Mouse (Mus musculus) B cell, adult 2 months (primary cell): ENCODE data around the gene Fgfr2.
"Not testable (repeated sequence)": the region's sequence is repeated elsewhere in the genome, so short reads cannot be mapped to it uniquely, and the experiment has no call there.

Experiments used
- DNase-seq, 2 experiments: peaks; one replicate each; pipeline ENCODE4 v3.0.0; 2022

The Fgfr2 gene

DNA sequence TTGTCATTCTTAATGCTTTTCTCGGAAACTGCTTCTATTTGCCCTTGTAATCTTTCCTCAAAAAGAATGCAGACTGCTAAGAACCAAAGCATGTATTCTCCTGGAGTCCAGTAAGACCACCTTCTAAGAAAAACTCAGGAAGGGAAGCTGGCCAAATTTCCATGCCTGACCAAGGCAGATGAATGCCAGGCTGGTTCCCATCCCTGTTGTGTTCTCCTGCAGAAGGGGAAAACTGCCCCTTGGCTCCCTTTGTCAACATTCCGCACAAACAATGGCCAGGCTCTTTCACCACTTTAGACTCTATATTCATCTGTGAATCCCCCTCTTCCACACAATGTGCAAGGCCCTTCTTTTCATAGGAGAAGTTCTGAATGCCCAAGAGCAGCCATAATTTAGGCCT lies 5.3 kb downstream of the Fgfr2 start:
- DNase-seq, result no peak

DNA sequence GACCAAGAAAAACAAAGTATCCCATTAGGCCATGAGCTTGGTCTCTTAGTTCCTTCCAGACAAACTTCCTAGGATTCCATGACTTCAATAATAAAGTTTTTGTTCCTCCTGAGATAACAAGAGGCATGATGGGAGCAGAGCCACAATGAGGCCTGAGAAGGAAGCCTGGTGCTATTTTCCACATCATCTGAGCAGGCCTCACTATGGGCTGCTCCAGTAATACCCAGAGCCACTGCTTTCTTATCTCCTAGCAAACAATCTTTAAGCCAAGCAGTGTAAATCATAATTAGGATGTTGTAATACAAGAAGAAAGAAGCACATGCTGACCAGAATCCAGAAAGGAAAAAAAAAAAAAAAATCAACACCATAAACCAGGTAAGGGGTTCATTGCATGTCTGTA lies 6.6 kb downstream of the Fgfr2 start:
- no peak for DNase-seq

DNA sequence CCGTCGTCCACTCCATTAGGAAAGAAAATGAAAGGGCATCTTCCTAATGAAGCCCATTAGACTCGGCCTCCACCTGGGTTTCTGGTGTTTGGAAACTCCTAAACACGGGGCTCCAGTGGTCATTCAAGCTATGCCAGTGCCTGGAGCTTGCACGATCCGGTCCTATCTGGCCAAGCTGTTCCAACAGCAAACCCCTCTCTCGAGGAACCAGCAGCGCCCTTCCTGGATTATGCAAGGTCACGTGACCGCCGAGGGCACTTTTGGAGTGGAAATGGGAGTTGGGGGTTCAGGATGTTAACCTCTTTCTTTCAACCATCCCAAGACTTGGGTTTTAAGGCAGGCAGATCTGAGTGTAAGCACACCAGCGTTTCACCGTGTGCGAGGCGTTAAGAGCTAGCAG lies 7.3 kb downstream of the Fgfr2 start:
- no peak for DNase-seq

DNA sequence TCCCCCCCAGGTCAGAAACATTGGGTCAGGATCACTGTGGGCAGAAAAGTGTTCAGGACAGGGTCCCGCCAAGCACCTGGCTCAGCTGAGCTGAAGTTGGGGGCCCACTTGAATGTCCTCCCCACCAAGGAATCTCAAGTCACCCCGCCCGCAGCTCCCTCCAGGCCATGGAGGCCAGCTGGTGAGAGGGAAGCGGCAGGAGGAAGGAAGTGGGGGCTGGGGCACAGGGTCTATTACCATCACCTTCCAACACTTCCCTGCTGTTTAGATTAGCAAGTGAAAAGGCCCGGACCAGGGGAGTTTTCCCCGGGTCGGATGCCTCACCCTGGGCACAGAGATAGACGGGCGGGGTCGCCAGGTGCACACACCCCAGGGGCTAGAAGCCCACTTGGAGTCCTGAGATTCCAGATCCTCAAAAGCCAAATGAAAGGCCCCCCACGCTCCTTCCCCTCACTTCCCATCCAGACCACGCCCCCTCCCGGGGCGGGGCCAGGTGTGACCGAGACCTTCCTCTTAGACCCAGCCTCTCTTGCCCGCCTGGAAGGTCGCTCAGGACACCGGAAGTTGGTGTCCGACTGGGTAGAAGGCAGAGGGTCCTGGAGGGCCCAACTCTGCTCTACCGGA lies 8.2 kb downstream of the Fgfr2 start:
- no peak for DNase-seq

DNA sequence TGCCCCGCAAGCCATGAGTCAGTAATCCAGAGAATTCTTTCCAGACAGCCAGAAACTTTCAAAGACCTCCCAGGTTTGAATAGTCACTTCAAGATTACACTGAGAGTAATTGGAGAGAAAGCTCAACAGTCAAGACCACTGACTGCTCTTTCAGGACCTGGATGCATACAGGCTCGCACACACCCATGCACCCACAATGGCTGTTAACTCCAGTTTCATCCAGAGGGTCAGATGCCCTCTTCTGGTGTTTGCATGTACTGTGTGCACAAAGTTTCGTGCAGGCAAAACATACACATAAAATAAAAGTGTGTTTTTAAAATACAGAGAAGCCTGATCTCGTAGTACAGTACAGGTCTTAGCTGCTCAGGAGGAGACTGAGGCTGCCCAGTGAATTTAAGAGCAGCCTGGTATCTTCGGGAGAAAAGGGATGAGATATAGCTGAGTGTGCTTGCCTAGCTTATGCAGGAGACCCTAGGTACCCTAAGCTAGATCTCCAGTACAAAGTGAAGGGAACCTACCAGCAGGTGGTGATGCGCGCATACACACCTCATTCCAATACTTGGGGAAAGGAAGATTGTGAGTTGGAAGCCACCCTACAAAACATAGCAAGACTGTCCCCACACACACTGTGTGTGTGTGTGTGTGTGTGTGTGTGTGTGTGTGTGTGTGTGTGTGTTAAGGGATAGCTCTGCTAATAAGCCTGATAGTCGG lies 9.8 kb downstream of the Fgfr2 start:
- no peak for DNase-seq

DNA sequence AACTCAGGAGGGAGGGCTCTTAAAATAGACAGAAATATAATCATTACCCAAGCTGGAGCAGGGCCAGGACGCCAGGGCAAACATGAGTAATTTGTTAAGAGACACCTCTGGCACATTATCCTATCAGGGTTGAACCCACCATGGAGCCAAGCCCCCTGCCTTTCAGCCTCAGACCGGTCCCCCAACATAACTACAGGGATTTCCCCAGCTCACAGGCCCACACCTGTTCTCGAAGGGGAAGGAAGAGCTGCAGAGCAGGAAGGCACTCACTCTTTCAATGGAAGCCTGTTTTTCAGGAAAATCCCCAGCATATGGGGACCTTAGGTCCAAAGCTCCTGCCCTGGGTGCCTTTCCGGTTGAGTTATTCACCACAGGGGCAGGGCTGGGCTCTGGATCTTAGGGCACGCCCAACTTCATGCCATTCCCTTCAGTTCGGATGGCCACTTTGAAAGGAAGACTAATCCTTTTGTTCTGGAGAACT lies 10.8 kb downstream of the Fgfr2 start:
- DNase-seq, result no peak

DNA sequence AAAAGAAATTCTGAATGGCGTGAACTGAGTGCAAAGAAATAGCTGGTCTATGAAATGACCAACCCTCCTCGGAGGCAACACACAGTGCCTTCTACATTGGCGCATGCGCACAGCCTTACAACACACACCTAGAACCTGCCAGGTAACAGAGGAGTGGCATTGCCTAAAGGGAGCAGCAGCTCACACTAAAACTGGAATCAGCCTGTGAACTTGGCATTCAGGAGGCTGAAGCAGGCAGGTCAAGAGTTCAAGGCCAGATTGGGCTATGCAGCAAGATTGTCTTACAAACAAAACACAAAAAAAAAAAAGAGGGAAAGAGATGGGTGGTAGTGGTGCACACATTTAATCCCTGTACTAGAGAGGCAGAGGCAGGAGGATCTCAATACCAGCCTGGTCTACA lies 13.7 kb downstream of the Fgfr2 start:
- no peak for DNase-seq

DNA sequence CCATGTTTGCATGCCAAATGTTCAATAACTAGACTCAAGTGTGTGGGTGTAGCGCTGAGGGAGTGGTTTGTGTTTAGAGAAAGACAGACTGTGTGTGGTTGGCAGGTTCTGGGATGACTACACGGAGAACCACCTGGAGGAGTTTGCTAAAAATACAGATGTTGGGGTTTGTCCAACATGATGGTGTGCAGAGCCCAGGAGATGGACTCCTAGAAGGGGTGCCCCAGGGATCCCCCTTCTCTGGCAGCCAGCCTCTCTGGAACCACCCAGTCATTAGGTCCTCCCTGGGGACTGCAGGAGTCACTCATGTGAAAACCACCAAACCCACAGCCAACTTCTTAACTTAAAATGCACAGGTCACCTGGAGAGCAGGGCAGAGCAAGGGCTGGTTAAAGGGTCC lies 14.5 kb downstream of the Fgfr2 start:
- DNase-seq, result peak; percentile 25 to 47

DNA sequence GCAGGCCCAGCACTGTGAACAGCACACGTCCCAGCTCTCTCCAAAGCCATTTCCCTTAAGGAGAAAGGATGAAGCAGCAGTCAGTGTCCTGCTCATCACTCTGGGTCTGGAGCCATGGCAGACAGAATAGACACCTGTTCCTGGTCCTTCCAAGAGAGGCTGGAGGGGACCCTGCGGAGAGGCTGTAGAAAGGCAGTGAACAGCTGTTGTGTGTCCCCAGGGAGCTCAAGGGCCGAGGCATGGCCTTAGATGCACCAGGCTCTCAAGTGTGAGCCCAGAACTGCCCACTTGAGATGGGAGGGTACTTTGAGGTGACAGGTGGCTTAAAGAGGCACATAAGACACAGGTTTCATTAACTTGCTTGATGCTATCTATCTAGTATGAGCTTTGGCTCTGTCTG lies 20.6 kb downstream of the Fgfr2 start:
- DNase-seq, result no peak

DNA sequence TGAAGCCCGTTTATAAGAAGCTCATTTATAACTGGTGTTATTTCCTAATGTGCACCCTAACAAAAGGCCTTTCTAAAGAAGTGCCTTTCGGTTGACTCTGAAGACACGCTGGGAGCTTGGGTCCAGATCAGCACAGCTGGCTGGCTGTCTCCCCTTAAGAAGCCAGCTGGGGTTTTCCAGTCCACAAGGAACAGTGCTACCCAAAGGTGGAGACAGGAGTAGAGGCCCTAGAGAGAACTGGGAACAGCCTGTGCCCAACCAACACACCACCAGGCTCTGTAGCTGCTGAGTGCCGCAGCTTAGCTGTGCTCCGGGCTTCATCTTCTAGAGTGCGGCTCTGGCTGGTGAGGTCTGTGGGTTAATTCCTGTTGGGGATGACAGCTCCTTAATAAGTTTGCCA lies 22.1 kb downstream of the Fgfr2 start:
- DNase-seq, result no peak

DNA sequence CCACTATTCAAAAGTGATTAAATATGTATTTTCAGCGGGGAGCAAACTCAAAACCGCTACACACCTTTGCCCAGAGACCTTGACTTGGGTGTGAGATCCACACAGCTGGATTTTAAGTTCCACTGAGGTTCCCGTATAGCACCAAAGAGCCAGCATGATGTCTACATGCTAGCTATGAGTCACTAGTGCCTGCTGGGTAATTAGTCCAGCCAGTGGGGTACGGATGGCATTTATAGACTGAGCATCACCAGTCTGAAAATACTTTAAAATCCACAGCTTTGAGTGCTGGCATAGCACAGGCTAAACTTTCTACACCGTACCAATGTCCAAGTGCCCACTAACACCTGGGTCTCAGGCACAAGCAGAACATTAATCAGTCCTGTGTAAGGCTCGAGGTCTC lies 23.0 kb downstream of the Fgfr2 start:
- no peak for DNase-seq

DNA sequence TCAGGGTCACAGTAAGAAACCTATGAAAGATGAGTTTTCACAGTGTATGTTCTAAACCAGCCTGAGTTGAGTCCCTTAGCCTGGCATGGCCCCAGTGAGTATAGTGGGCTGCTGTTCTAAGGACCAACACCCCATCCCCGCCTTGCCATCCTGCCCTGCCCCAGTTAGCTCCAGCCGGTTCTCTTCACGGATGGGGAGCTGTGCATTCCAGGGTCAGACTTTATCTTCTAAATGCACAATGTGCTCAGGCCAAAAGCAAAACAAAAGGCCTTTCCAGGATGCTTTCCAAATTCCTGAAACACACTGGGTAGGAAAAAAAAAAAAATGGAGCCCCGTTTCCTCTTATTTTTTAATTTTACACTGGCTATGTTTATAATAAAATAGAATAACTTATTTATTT lies 23.9 kb downstream of the Fgfr2 start:
- no peak for DNase-seq

DNA sequence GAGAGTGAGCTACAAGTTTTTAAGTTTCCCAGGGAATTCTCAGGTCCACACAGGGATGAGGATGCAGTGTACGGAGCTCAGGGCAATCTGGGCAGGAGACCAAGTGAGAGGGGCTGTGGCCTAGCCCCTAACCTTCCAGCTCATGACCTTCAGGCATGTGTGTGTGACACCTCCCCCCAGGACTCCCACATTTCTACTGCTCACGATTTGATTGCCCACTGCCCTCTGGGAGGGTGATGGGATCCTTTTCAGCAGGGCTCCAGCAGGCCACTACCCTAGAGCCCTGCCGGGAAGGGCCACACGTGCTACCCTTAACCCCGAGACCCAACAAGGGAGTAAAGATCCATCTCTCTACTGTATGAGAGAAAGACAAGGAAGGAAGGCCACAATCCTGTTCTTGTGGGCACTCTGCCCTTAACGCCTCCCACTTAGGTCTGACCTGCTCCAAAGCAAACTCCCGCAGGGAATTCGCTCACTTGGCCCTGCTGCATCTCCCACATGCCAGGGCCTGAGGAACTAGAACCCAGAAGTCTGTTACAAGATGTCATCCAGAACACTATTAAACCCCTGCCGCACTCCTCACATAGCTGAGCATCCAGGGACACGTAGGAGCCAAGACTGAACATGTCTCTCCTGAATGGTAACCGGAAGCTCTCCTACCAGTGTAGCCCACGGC lies 24.9 kb downstream of the Fgfr2 start:
- no peak for DNase-seq

DNA sequence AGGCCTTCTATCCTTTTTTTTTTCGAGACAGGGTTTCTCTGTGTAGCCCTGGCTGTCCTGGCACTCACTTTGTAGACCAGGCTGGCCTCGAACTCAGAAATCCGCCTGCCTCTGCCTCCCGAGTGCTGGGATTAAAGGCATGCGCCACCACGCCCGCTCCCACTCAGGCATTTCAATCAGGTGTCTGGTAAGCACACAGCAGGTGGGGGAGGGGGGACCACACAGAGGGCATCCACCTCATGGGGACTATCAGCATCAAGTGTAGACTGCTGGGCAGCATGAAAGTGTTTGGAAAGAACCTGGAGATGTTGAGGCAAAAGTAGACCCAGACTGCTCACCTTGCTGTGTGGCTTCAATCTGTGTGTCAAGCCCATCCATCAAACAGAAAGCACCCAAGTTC lies 27.5 kb downstream of the Fgfr2 start:
- DNase-seq, result not testable (repeated sequence)

DNA sequence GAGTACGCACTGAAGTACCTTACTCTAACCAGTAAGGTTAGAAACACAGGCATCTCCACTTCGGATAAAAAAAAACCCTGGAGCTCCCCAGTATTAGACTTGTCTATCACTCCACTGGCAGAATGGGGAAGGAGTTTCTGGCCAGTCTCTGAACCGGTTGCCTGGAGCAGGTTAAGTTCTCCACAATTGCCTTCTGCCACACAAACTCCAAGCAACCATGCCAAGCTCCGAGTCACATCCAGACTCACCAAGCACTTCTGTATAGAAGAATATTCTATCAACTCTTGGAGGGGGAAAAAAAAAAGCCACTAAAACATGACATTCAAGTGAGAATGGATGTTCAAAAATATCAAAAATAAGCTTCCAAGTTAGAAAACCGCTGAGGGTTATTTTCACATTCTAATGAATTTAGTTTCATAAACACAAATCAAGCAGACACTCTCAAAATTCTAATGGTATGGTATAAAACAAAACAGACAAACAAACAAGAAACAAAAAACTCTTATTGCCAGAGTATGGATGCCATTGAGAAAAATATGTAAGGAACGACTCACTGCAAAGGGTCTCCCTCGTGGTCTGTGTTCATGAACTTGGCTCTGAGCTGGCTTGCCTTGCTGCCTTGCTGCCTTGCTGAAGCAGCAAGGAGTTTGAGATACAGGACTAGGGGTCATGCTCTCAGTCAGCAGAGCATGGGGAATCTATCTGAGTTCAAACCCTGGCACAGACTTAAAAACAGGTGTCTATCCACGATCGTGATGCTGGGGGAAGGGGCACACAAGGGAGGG lies 28.2 kb downstream of the Fgfr2 start:
- DNase-seq, result no peak

DNA sequence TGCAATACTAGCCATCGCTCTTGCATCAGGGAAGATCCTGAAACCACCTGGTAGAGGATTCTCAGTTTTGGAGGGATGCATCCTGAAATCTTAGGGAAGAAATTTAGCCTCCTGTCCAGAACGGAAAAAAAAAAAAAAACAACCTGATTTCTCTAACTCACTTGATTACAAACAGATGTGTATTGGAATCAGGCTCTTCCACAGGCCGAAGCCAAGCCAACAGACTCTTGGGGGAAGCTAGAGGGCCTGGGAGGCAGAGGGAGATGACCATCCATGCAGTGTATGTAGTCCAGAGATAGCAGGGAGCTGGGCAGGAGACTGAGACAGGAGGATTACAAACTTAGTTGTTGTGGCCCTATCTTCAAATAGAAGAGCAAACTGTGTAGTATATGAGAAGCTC lies 29.0 kb downstream of the Fgfr2 start:
- no peak for DNase-seq

DNA sequence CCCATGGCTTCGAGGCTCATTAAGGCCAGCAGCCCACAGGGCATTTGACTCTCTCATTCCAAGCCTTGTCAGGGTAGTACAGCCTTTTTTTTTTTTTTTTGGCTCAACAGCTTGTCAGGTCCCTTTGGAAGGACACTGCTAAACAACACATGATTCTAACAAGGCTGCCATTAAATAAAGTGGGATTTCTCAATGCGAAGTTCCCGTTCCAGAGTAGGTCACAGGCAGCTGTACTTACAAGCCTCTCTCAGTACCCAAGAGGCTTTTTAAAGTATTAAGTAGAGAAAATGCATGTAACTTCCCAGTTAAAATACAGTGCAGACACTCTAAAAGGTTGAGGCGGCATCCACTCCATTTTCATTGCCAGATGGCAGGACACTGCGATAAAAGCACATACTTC lies 29.4 kb downstream of the Fgfr2 start:
- no peak for DNase-seq

DNA sequence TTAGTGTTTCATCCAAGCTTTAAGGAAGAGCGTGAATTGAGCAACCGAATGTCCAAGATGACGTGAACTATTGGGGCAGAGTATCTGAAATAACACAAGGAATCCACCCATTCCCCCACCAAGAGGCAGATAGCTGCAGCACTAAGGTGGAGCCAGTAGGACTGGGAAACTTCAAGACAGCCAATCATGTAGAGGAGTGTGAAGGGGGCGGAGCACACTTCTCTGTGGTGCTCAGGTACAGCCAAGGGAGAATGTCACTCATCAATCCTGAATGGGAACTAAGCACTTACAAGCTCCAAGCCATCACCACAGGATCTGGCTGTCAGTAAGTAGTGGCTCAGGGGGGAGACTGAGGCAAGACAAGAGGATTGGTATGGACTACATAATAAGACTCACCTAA lies 32.5 kb downstream of the Fgfr2 start:
- no peak for DNase-seq

DNA sequence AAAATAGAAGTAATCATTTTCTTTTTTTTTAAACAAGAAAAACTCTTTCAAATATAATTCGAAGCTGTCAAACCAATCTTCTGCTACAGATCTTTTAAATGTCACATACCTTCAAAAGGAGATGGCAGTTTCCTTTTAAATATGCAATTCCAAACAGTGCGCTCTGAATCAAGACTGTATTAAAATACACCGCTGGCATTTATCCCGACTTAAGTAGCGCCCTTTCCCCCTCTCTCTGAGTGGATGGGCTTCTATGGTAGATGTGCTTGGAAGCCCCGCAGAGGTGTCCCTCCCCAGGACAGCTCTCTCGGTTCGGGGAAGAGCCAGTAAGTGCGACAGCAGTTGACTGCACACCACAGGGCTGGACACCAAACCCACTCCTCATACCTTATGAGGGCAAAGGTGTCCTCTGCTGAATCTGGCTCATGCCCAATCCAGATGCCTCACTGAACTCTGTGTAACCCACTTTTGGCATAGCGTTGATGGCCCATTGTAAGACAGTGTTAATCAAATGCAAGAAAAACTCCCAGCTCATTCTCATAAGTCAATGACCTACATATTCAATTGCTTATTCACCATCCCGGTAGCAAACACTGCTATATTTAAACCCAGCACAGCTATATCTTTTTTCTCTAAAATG lies 33.4 kb downstream of the Fgfr2 start:
- DNase-seq, result no peak

DNA sequence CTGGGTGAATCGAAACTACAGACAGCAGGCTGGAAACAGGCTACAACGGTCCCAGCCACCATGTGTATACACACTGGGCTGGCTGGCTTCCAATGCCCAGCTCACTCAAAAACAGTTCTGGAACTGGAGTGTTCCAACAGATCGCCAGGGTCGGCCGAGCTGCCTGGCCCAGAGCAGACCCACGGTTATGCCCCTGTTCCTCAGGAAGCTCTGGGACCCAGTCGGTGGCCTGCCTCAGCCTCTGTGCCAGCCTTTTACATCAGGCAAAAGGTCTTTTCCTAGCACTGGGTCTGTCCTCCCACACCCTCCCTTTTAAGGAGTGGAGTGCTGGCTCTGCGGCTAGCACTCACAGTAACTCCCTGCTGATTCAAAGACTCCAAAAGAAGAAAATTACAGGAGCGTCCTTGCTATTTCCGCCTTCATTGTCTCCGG lies 34.3 kb downstream of the Fgfr2 start:
- DNase-seq, result no peak

DNA sequence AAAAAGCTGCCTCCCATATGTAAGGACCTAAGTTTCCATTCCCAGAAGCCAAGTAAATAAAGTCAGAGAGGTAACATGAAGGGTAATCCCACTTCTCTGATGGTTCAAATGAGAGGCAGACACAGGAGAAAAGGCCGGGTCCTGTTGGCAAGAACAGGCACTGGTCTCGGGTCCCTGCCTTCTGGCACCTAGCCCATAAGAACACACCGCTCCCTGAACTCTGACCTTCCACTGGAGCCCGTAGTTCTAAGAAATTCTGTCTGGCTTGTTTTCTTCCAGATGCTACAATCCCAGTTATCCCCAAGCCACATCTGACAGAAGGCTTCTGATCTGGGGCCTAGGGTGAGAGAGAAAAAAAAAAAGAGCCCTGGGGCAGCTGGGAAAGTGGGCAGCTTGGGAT lies 34.7 kb downstream of the Fgfr2 start:
- DNase-seq, result no peak

DNA sequence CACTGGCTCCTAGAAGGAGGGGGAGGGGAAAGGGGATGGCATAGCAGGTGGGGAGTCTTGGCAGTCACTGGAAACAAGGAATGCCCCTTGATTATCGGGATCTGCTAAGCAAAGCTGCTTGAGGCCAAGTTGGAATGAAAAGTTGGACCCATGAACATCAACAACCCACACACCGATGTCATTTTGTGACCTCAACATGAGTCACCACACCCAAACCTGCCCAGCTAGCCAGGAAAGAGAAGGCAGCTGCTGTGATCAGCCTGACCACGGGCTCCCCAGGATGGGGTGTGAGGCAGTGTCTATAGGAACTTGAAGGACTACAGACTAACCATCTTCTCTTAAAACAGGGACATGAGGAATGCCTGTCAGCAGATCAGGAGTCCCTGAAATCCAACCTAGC lies 37.7 kb downstream of the Fgfr2 start:
- DNase-seq, result no peak
